Mouse (Mus musculus) stomach, embryonic 16.5 days (tissue): ENCODE data around the gene Wdr18. TPM values are rescaled to one million over a fixed set of nuclear protein-coding genes. Genes with fewer than 3 reads are reported as not detected.

Experiments used
- ATAC-seq: fragments of 200-750 bp; cut with Nextera tagmentation; 2 replicates; pipeline ENCODE4 v1.8.0; 2017; ENCODE audit warnings: moderate number of reproducible peaks, moderate TSS enrichment; ENCODE audit not compliant: insufficient read depth, low FRiP score
- H3K27ac ChIP-seq: fragments of 300-500 bp; sonication (generic); 2 replicates; pipeline ENCODE4 v1.5.1; 2014; ENCODE audit warnings: low read length
- H3K27me3 ChIP-seq: fragments of 300-500 bp; sonication (generic); 2 replicates; pipeline ENCODE4 v1.6.1; 2014; ENCODE audit warnings: low read length, control low read depth, mixed read lengths; ENCODE audit not compliant: control insufficient read depth, insufficient read depth
- H3K36me3 ChIP-seq: fragments of 300-500 bp; sonication (generic); 2 replicates; pipeline ENCODE4 v1.6.1; 2014; ENCODE audit warnings: low read length; ENCODE audit not compliant: control insufficient read depth, insufficient read depth
- H3K4me1 ChIP-seq: fragments of 300-500 bp; sonication (generic); 2 replicates; pipeline ENCODE4 v1.6.1; 2014; ENCODE audit warnings: low read length, control low read depth, mixed read lengths; ENCODE audit not compliant: control insufficient read depth, insufficient read depth
- H3K4me2 ChIP-seq: fragments of 300-500 bp; sonication (generic); 2 replicates; pipeline ENCODE4 v1.6.1; 2014; ENCODE audit warnings: low read depth, low read length, mixed read lengths
- H3K4me3 ChIP-seq: fragments of 300-500 bp; sonication (generic); replicated peaks from 2 replicates; pipeline ENCODE4 v1.5.1; 2014; ENCODE audit warnings: mild to moderate bottlenecking, low read length
- H3K9ac ChIP-seq: fragments of 300-500 bp; sonication (generic); 2 replicates; pipeline ENCODE4 v1.6.1; 2014; ENCODE audit warnings: low read length
- H3K9me3 ChIP-seq: fragments of 300-500 bp; sonication (generic); replicated peaks from 2 replicates; pipeline ENCODE4 v1.6.1; 2016; ENCODE audit warnings: low read length, control low read depth; ENCODE audit not compliant: control insufficient read depth
- WGBS: fragments of 180-500 bp; shearing (Covaris S2); extraction: QIAGEN DNeasy Blood & Tissue Kit; methylation state at CpG from one replicate; pipeline ENCODE4 v1.1.7; 2014; 5-methylcytosine and 5-hydroxymethylcytosine counted together
- polyA plus RNA-seq: library from polyadenylated mRNA; unstranded; fragments of >200 nt; fragmentation: Nextera tagmentation; extraction: Ambion mirVana; gene quantifications from 2 replicates; pipeline ENCODE4 v1.2.1, GENCODE M21; 2015

Gene Wdr18
- polyA plus RNA-seq, 1 experiment from 2014 or later, result 86.9 TPM

- Histone ChIP-seq H3K36me3 (peaks cover 13% of the 10 kb centered on the region; the same call in 1 of the 2 replicates), H3K27ac (peak overlapping the region; percentile 73), H3K9ac (peak overlapping the region; percentile 54), H3K9me3 (no peaks in the 10 kb centered on the region), H3K4me1 (peaks cover 63% of the 10 kb centered on the region), H3K4me3 (no peak overlapping the region), H3K4me2 (peak overlapping the region; percentile 27; the same call in 1 of the 2 replicates), H3K27me3 (no peaks in the 10 kb centered on the region)
- ATAC-seq, result peak; percentile 5; the same call in 1 of the 2 replicates
- WGBS, result 18% methylated on average over 8 of the region's 8 CpGs
Measured at GRCm38 (mm10) chr10:79932736-79933135, 27.2 kb upstream of the Wdr18 start.

- H3K9me3 ChIP-seq, result no peaks in the 10 kb centered on the region
- WGBS, result 61% methylated on average over 9 of the region's 9 CpGs
- H3K4me1 ChIP-seq, result peaks cover 67% of the 10 kb centered on the region
- H3K27me3 ChIP-seq, result no peaks in the 10 kb centered on the region
- peaks cover 13% of the 10 kb centered on the region; the same call in 1 of the 2 replicates for H3K36me3 ChIP-seq
- H3K4me2 ChIP-seq, result peak overlapping the region; percentile 27; the same call in 1 of the 2 replicates
- H3K27ac ChIP-seq, result peak overlapping the region; percentile 73
- H3K9ac ChIP-seq, result peak overlapping the region; percentile 54; the same call in 1 of the 2 replicates
- H3K4me3 ChIP-seq, result no peak overlapping the region
- no peak for ATAC-seq
Measured at GRCm38 (mm10) chr10:79933145-79933679, 26.7 kb upstream of the Wdr18 start.

- 75% methylated on average over 6 of the region's 6 CpGs for WGBS
- H3K9me3 ChIP-seq, result no peaks in the 10 kb centered on the region
- H3K4me1 ChIP-seq, result peaks cover 65% of the 10 kb centered on the region
- no peak overlapping the region for H3K4me3 ChIP-seq
- H3K36me3 ChIP-seq, result peaks cover 13% of the 10 kb centered on the region; the same call in 1 of the 2 replicates
- H3K4me2 ChIP-seq, result no peak overlapping the region
- no peak for ATAC-seq
- H3K27me3 ChIP-seq, result no peaks in the 10 kb centered on the region
- H3K27ac ChIP-seq, result peak overlapping the region; percentile 73
- H3K9ac ChIP-seq, result 0 out of 2 replicates have a peak overlapping the region, but pooled peaks have one; percentile 9
Measured at GRCm38 (mm10) chr10:79933861-79934260, 26.1 kb upstream of the Wdr18 start.

- Histone ChIP-seq H3K36me3 (peaks cover 13% of the 10 kb centered on the region; the same call in 1 of the 2 replicates), H3K27ac (peak overlapping the region; percentile 73), H3K27me3 (no peaks in the 10 kb centered on the region), H3K4me2 (no peak overlapping the region), H3K4me1 (peaks cover 61% of the 10 kb centered on the region), H3K9me3 (no peaks in the 10 kb centered on the region), H3K4me3 (no peak overlapping the region), H3K9ac (0 out of 2 replicates have a peak overlapping the region, but pooled peaks have one; percentile 34)
- peak; percentile 53 for ATAC-seq
- WGBS, result 41% methylated on average over 13 of the region's 13 CpGs
Measured at GRCm38 (mm10) chr10:79934272-79934721, 25.7 kb upstream of the Wdr18 start.

GRCm38 (mm10) chr10:79934794-79935569 lies 25.0 kb upstream of the Wdr18 start:
- Histone ChIP-seq H3K27ac (peak overlapping the region; percentile 73), H3K4me1 (peaks cover 59% of the 10 kb centered on the region), H3K9me3 (no peaks in the 10 kb centered on the region), H3K36me3 (peaks cover 13% of the 10 kb centered on the region; the same call in 1 of the 2 replicates), H3K9ac (no peak overlapping the region), H3K27me3 (no peaks in the 10 kb centered on the region), H3K4me3 (no peak overlapping the region), H3K4me2 (no peak overlapping the region)
- 80% methylated on average over 16 of the region's 16 CpGs for WGBS
- ATAC-seq, result no peak

- 0 out of 2 replicates have a peak overlapping the region, but pooled peaks have one; percentile 0 for H3K4me2 ChIP-seq
- 51% methylated on average over 10 of the region's 10 CpGs for WGBS
- H3K9ac ChIP-seq, result 0 out of 2 replicates have a peak overlapping the region, but pooled peaks have one; percentile 0
- peaks cover 59% of the 10 kb centered on the region for H3K4me1 ChIP-seq
- ATAC-seq, result no peak
- no peaks in the 10 kb centered on the region for H3K9me3 ChIP-seq
- peak overlapping the region; percentile 53 for H3K27ac ChIP-seq
- H3K4me3 ChIP-seq, result no peak overlapping the region
- H3K27me3 ChIP-seq, result no peaks in the 10 kb centered on the region
- peaks cover 9% of the 10 kb centered on the region; the same call in 1 of the 2 replicates for H3K36me3 ChIP-seq
Measured at GRCm38 (mm10) chr10:79936284-79936910, 23.6 kb upstream of the Wdr18 start.

- Histone ChIP-seq H3K4me1 (peaks cover 55% of the 10 kb centered on the region), H3K27ac (peak overlapping the region; percentile 53), H3K4me3 (no peak overlapping the region), H3K4me2 (0 out of 2 replicates have a peak overlapping the region, but pooled peaks have one; percentile 0), H3K36me3 (peaks cover 3% of the 10 kb centered on the region; the same call in 1 of the 2 replicates), H3K27me3 (no peaks in the 10 kb centered on the region), H3K9me3 (no peaks in the 10 kb centered on the region), H3K9ac (0 out of 2 replicates have a peak overlapping the region, but pooled peaks have one; percentile 0)
- 51% methylated on average over 27 of the region's 27 CpGs for WGBS
- ATAC-seq, result peak; percentile 54
Measured at GRCm38 (mm10) chr10:79936911-79937441, 23.0 kb upstream of the Wdr18 start.

GRCm38 (mm10) chr10:79937775-79938526 lies 22.0 kb upstream of the Wdr18 start:
- Histone ChIP-seq H3K9ac (no peak overlapping the region), H3K9me3 (no peaks in the 10 kb centered on the region), H3K4me2 (no peak overlapping the region), H3K4me1 (peaks cover 45% of the 10 kb centered on the region), H3K4me3 (no peak overlapping the region), H3K27me3 (no peaks in the 10 kb centered on the region), H3K36me3 (no peaks in the 10 kb centered on the region), H3K27ac (no peak overlapping the region)
- no peak for ATAC-seq
- 76% methylated on average over 11 of the region's 11 CpGs for WGBS
